Mouse (Mus musculus) midbrain, postnatal 0 days (tissue): ENCODE measurements around the gene Bco1. TPM values are rescaled to one million over a fixed set of nuclear protein-coding genes. Genes with fewer than 3 reads are reported as not detected.

Experiments used
- ATAC-seq: fragments of 200-750 bp; cut with Nextera tagmentation; 2 replicates; pipeline ENCODE4 v1.8.0; 2017; ENCODE audit warnings: moderate number of reproducible peaks, mild to moderate bottlenecking, moderate TSS enrichment, moderate library complexity; ENCODE audit not compliant: low FRiP score
- DNase-seq: peaks from one replicate; pipeline ENCODE4 v3.0.0-alpha.2; 2015; ENCODE audit warnings: low spot score
- H3K27ac ChIP-seq: fragments of 300-500 bp; sonication (generic); 2 replicates; pipeline ENCODE4 v1.5.1; 2014; ENCODE audit warnings: low read depth, mild to moderate bottlenecking, low read length, mixed read lengths
- H3K27me3 ChIP-seq: fragments of 300-500 bp; sonication (generic); 2 replicates; pipeline ENCODE4 v1.6.1; 2014; ENCODE audit warnings: low read length, control low read depth, mixed read lengths; ENCODE audit not compliant: insufficient read depth
- H3K36me3 ChIP-seq: fragments of 300-500 bp; sonication (generic); 2 replicates; pipeline ENCODE4 v1.6.1; 2014; ENCODE audit warnings: low read length, control low read depth, mixed read lengths; ENCODE audit not compliant: insufficient read depth
- H3K4me1 ChIP-seq: fragments of 300-500 bp; sonication (generic); 2 replicates; pipeline ENCODE4 v1.6.1; 2014; ENCODE audit warnings: mild to moderate bottlenecking, control low read depth, antibody characterized with exemption, low read length, mixed read lengths; ENCODE audit not compliant: insufficient read depth
- H3K4me2 ChIP-seq: fragments of 300-500 bp; sonication (generic); 2 replicates; pipeline ENCODE4 v1.6.1; 2014; ENCODE audit warnings: low read depth, mild to moderate bottlenecking, low read length, mixed read lengths; ENCODE audit not compliant: poor library complexity, severe bottlenecking
- H3K4me3 ChIP-seq: fragments of 300-500 bp; sonication (generic); 2 replicates; pipeline ENCODE4 v1.5.1; 2014; ENCODE audit warnings: low read depth, mild to moderate bottlenecking, low read length, moderate library complexity
- H3K9ac ChIP-seq: fragments of 300-500 bp; sonication (generic); replicated peaks from 2 replicates; pipeline ENCODE4 v1.6.1; 2014; ENCODE audit warnings: mild to moderate bottlenecking, low read length, moderate library complexity, mixed read lengths; ENCODE audit not compliant: poor library complexity, severe bottlenecking
- H3K9me3 ChIP-seq: fragments of 300-500 bp; sonication (generic); 2 replicates; pipeline ENCODE4 v1.6.1; 2016; ENCODE audit warnings: low read length, control low read depth
- CTCF ChIP-seq: IDR thresholded peaks from 2 replicates; pipeline ENCODE4 v1.5.1; 2016; ENCODE audit warnings: antibody characterized with exemption, mild to moderate bottlenecking
- WGBS: fragments of 180-500 bp; shearing (Covaris S2); extraction: QIAGEN DNeasy Blood & Tissue Kit; methylation state at CpG from one replicate; pipeline ENCODE4 v1.1.7; 2014; 5-methylcytosine and 5-hydroxymethylcytosine counted together
- polyA plus RNA-seq: library from polyadenylated mRNA; unstranded; fragments of >200 nt; fragmentation: Nextera tagmentation; extraction: Ambion mirVana; gene quantifications from 2 replicates; pipeline ENCODE4 v1.2.1, GENCODE M21; 2015
- total RNA-seq: library from RNA; depleted of rRNA; stranded (reverse); fragments of >200 nt; gene quantifications from 2 replicates; pipeline ENCODE4 v1.2.3, GENCODE M21; 2014

Gene Bco1
- total and polyA plus RNA-seq, 2 experiments from 2014 or later: 0.27 to 0.52 TPM

- no peak for TF ChIP-seq CTCF
- Histone ChIP-seq H3K27me3 (no peaks in the 10 kb centered on the region), H3K4me1 (no peaks in the 10 kb centered on the region), H3K27ac (no peak overlapping the region), H3K4me2 (no peak overlapping the region), H3K9ac (no peak overlapping the region), H3K9me3 (no peaks in the 10 kb centered on the region), H3K36me3 (no peaks in the 10 kb centered on the region), H3K4me3 (no peak overlapping the region)
- 77% methylated on average over 13 of the region's 13 CpGs for WGBS
- no peak for DNase-seq
- no peak for ATAC-seq
These were observed 27.4 kb upstream of the Bco1 start for GRCm38 (mm10) chr8:117068294-117068693.

GRCm38 (mm10) chr8:117069708-117070107 lies 25.9 kb upstream of the Bco1 start:
- peak; percentile 63 for TF ChIP-seq CTCF

DNA sequence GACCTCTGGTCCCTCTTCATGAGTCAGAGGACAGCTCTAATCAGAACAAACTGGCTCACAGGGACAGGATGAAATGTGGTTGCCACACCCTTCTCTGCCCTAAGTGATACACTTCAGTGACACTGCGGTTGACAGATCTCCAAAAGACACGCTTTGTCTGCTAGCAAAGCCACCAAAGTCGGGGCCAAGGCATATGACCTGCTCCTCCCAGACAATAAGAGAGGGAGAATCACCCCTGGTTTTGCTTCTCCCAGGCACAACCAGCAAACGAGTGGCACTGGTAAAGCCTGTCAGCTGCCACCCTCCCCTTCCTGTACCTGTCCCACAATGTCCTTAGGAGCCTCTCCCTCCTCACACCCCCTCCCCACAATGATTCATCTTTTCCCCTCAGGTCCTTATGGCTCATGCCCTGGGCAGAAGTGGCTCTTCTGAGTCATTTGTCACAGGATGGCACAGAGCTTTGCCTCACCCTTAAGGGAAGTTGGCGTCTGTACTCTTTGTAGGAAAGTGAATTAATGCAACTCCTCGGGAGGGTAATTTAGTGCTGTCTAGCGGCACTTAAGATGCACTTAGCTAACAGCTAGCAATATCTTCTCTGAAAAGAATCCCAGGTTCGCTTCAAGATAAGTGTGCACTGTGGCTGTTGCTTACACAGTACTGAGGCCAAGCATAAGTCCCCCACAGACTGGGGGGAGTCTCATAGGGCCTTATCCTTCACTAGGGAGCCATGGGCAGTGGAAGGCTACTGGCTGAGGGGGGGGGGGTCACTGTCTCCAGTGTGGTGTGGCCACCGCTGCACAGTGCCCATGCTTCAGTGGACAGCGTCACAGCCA lies 21.1 kb upstream of the Bco1 start:
- DNase-seq: no peak
- H3K27ac ChIP-seq: no peak overlapping the region
- no peaks in the 10 kb centered on the region for H3K36me3 ChIP-seq
- no peak overlapping the region for H3K9ac ChIP-seq
- ATAC-seq: no peak
- H3K9me3 ChIP-seq: no peaks in the 10 kb centered on the region
- no peaks in the 10 kb centered on the region for H3K27me3 ChIP-seq
- no peak overlapping the region for H3K4me2 ChIP-seq
- WGBS: 70% methylated on average over 10 of the region's 10 CpGs
- H3K4me1 ChIP-seq: no peaks in the 10 kb centered on the region
- no peak for TF ChIP-seq CTCF
- H3K4me3 ChIP-seq: no peak overlapping the region

More at GRCm38 (mm10) chr8:117069708-117070107, 25.9 kb upstream of the Bco1 start:
- no peak overlapping the region for H3K4me2 ChIP-seq
- no peaks in the 10 kb centered on the region for H3K9me3 ChIP-seq
- H3K9ac ChIP-seq: no peak overlapping the region
- no peaks in the 10 kb centered on the region for H3K4me1 ChIP-seq
- DNase-seq: peak; percentile 32
- H3K4me3 ChIP-seq: no peak overlapping the region
- H3K36me3 ChIP-seq: no peaks in the 10 kb centered on the region
- 85% methylated on average over 1 of the region's 1 CpGs for WGBS
- H3K27me3 ChIP-seq: no peaks in the 10 kb centered on the region
- no peak for ATAC-seq
- H3K27ac ChIP-seq: no peak overlapping the region

GRCm38 (mm10) chr8:117078367-117078926 lies 17.2 kb upstream of the Bco1 start:
- Histone ChIP-seq H3K27ac (no peak overlapping the region), H3K27me3 (no peaks in the 10 kb centered on the region), H3K9me3 (no peaks in the 10 kb centered on the region), H3K4me2 (no peak overlapping the region), H3K4me3 (no peak overlapping the region), H3K9ac (no peak overlapping the region), H3K36me3 (no peaks in the 10 kb centered on the region), H3K4me1 (no peaks in the 10 kb centered on the region)
- 78% methylated on average over 7 of the region's 7 CpGs for WGBS
- ATAC-seq (no peak), DNase-seq (no peak)
- TF ChIP-seq CTCF: no peak

- Histone ChIP-seq H3K4me3 (no peak overlapping the region), H3K27ac (no peak overlapping the region), H3K4me1 (no peaks in the 10 kb centered on the region), H3K4me2 (no peak overlapping the region), H3K9ac (no peak overlapping the region), H3K9me3 (no peaks in the 10 kb centered on the region), H3K27me3 (no peaks in the 10 kb centered on the region), H3K36me3 (no peaks in the 10 kb centered on the region)
- 91% methylated on average over 14 of the region's 14 CpGs for WGBS
- no peak for TF ChIP-seq CTCF
- ATAC-seq (no peak), DNase-seq (no peak)
These were observed 16.0 kb upstream of the Bco1 start for GRCm38 (mm10) chr8:117079652-117080051.

DNA sequence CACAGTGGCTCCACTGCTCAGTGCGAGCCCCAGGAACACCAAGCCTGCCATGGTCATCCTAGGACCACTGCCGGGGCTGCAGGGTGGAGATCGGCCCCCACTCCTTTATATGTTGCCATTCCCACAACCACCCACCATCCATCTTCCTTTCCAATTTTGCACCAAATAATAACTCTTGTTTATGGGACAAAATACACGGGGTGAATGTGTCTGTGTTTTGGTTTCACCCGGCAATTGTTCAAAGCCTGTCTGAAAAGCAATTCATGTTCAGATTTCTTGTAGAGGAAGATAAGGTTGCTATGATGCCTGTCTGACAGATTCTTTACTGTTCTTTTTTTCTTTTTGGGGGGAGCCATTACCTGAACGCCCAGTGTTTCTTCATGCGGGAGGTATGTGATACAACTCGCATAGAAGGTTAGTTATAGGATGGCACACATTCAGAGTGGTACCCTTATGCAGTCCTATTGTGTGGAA lies 13.2 kb upstream of the Bco1 start, which contains the start of gene Pkd1l2:
Gene Pkd1l2 (minus strand): TSS at position 51 of the 474 bp plus-strand sequence.
- Histone ChIP-seq H3K36me3 (no peaks in the 10 kb centered on the region), H3K9ac (no peak within 1 kb of the TSS), H3K4me1 (no peaks in the 10 kb centered on the region), H3K4me2 (no peak within 1 kb of the TSS), H3K27ac (no peak within 1 kb of the TSS), H3K27me3 (no peaks in the 10 kb centered on the region), H3K4me3 (no peak within 1 kb of the TSS), H3K9me3 (no peaks in the 10 kb centered on the region)
- 92% methylated on average over 8 of the region's 8 CpGs for WGBS
- TF ChIP-seq CTCF: no peak
- ATAC-seq: no peak
- no peak for DNase-seq
